Comparison of ENCODE assay signal across 8 mouse cellular contexts in genomic region chr16:10767158-10767557, GRCm38 (mm10). TPM values are rescaled to one million over a fixed set of nuclear protein-coding genes. Genes with fewer than 3 reads are reported as not detected.
DNase-seq lines count a peak whose midpoint lies in the region; ATAC-seq and TF ChIP-seq lines count a peak whose summit lies in the region.

No protein-coding gene starts in this region.

- POLR2A ChIA-PET in Patski (lab: Charles Lee) = no interaction called here

- WGBS in midbrain, embryonic 10.5 days = 46% methylated on average over 4 of the region's 4 CpGs
- WGBS in midbrain, embryonic 16.5 days = 42% methylated on average over 4 of the region's 4 CpGs

- intact Hi-C loops in heart, postnatal 10 days (cut with DNase I) = loop anchor here (2.0 to 5.0 kb wide), 2 partner anchors 102 to 125 kb away; no protein-coding TSS in a partner anchor
- intact Hi-C loops in left cerebral cortex, postnatal 14 days (cut with DNase I) = no loop called here

- peaks cover 5% of the 10 kb centered on the region for H3K27me3 ChIP-seq in midbrain, embryonic 10.5 days (ENCODE audit: low read depth, poor library complexity, severe bottlenecking)
- no peaks in the 10 kb centered on the region for H3K27me3 ChIP-seq in midbrain, embryonic 16.5 days (ENCODE audit: control insufficient read depth, insufficient read depth, low read depth, low read length)
- H3K27me3 ChIP-seq in Patski = no peaks in the 10 kb centered on the region

- H3K36me3 ChIP-seq in midbrain, embryonic 10.5 days = no peaks in the 10 kb centered on the region
- no peaks in the 10 kb centered on the region for H3K36me3 ChIP-seq in midbrain, embryonic 16.5 days (ENCODE audit: control insufficient read depth, insufficient read depth, low read length)

- in situ Hi-C loops in Patski (cut with MboI; ENCODE audit: low pct_unique_long_range_greater_than_20kb) = no loop called here

- no peak overlapping the region for H3K9ac ChIP-seq in midbrain, embryonic 16.5 days (ENCODE audit: low read depth, low read length)

- no peaks in the 10 kb centered on the region for H3K9me3 ChIP-seq in midbrain, embryonic 10.5 days (replicated peaks)
- H3K9me3 ChIP-seq in midbrain, embryonic 16.5 days (replicated peaks; ENCODE audit: control insufficient read depth, low read length, poor library complexity, severe bottlenecking) = no peaks in the 10 kb centered on the region

- no peak overlapping the region for H3K27ac ChIP-seq in midbrain, embryonic 10.5 days (replicated peaks)
- H3K27ac ChIP-seq in midbrain, embryonic 16.5 days (ENCODE audit: low read length) = no peak overlapping the region

- peak; percentile 60 for DNase-seq in midbrain, embryonic 10.5 days (ENCODE audit: low spot score)
- no peak for DNase-seq in Patski (ENCODE audit: low read depth, low spot score)
- peak; percentile 52 for DNase-seq in cerebellum, adult 9-11 months
- DNase-seq in heart, postnatal 10 days = peak; percentile 79 to 89
- DNase-seq in left cerebral cortex, postnatal 14 days (ENCODE audit: low spot score in 2 of 2) = peak; percentile 73 to 77
- DNase-seq in retina, embryonic 14.5 days (ENCODE audit: low spot score) = peak; percentile 88
- peak; percentile 69 for DNase-seq in yolk sac, embryonic 10.5 days (ENCODE audit: low spot score)

- CTCF ChIA-PET in Patski (lab: Charles Lee) = interaction anchor here (0.8 to 1.7 kb wide), 9 partner anchors 10 to 130 kb away, joined by 3 to 7 read pairs (median 4); no protein-coding TSS in a partner anchor

- ATAC-seq in midbrain, embryonic 16.5 days = no peak
- ATAC-seq in Patski = no peak

- TF ChIP-seq CTCF in Patski (IDR thresholded peaks at IDR 0.05) = peak; percentile 85

- 0 out of 2 replicates have a peak, but pooled peaks cover 5% of the 10 kb centered on the region for H3K4me1 ChIP-seq in midbrain, embryonic 10.5 days
- H3K4me1 ChIP-seq in midbrain, embryonic 16.5 days (ENCODE audit: control insufficient read depth, insufficient read depth, low read length) = no peaks in the 10 kb centered on the region

- H3K4me3 ChIP-seq in midbrain, embryonic 10.5 days = no peak overlapping the region
- no peak overlapping the region for H3K4me3 ChIP-seq in midbrain, embryonic 16.5 days (ENCODE audit: low read depth, low read length)

- H3K4me2 ChIP-seq in midbrain, embryonic 16.5 days (ENCODE audit: low read length) = no peak overlapping the region

RNA-seq across cellular contexts. Expression of gene Socs1, which starts 18.2 kb away (rescaled TPM):
- 2.4 and 2.7 TPM in 2 replicates for polyA plus RNA-seq in midbrain, embryonic 10.5 days (2016; fragmentation: Nextera tagmentation; extraction: Ambion mirVana)
- 4.0 and 5.0 TPM in 2 replicates for polyA plus RNA-seq in midbrain, embryonic 16.5 days (2015; fragmentation: Nextera tagmentation; extraction: Ambion mirVana)
- polyA plus RNA-seq in Patski (2021) = 1.6 TPM
- 1 to 10 TPM; 1.2 to 1.5 TPM for total RNA-seq in heart, postnatal 10 days (2021)
- total RNA-seq in left cerebral cortex, postnatal 14 days (2021) = 1 to 10 TPM; 1.3 TPM

RNA-seq across cellular contexts. Expression of gene Tnp2, which starts 21.3 kb away (rescaled TPM):
- polyA plus RNA-seq in midbrain, embryonic 10.5 days (2016; fragmentation: Nextera tagmentation; extraction: Ambion mirVana) = not detected in 2 replicates
- polyA plus RNA-seq in midbrain, embryonic 16.5 days (2015; fragmentation: Nextera tagmentation; extraction: Ambion mirVana) = not detected in 2 replicates
- not detected for polyA plus RNA-seq in Patski (2021)
- not detected for total RNA-seq in heart, postnatal 10 days (2021)
- total RNA-seq in left cerebral cortex, postnatal 14 days (2021) = not detected

RNA-seq across cellular contexts. Expression of gene Prm3, which starts 23.6 kb away (rescaled TPM):
- not detected in 2 replicates for polyA plus RNA-seq in midbrain, embryonic 10.5 days (2016; fragmentation: Nextera tagmentation; extraction: Ambion mirVana)
- polyA plus RNA-seq in midbrain, embryonic 16.5 days (2015; fragmentation: Nextera tagmentation; extraction: Ambion mirVana) = not detected in 2 replicates
- not detected for polyA plus RNA-seq in Patski (2021)
- not detected for total RNA-seq in heart, postnatal 10 days (2021)
- not detected for total RNA-seq in left cerebral cortex, postnatal 14 days (2021)

RNA-seq across cellular contexts. Expression of gene Prm2, which starts 28.8 kb away (rescaled TPM):
- polyA plus RNA-seq in midbrain, embryonic 10.5 days (2016; fragmentation: Nextera tagmentation; extraction: Ambion mirVana) = not detected in 2 replicates
- not detected in 2 replicates for polyA plus RNA-seq in midbrain, embryonic 16.5 days (2015; fragmentation: Nextera tagmentation; extraction: Ambion mirVana)
- not detected for polyA plus RNA-seq in Patski (2021)
- total RNA-seq in heart, postnatal 10 days (2021) = not detected
- not detected for total RNA-seq in left cerebral cortex, postnatal 14 days (2021)

RNA-seq across cellular contexts. Expression of gene Prm1, which starts 38.5 kb away (rescaled TPM):
- not detected in 2 replicates for polyA plus RNA-seq in midbrain, embryonic 10.5 days (2016; fragmentation: Nextera tagmentation; extraction: Ambion mirVana)
- 0.46 and 0.70 TPM in 2 replicates for polyA plus RNA-seq in midbrain, embryonic 16.5 days (2015; fragmentation: Nextera tagmentation; extraction: Ambion mirVana)
- 0.14 TPM for polyA plus RNA-seq in Patski (2021)
- not detected for total RNA-seq in heart, postnatal 10 days (2021)
- total RNA-seq in left cerebral cortex, postnatal 14 days (2021) = not detected
